Mouse (Mus musculus): ENCODE results near the gene Ap4s1. TPM values are rescaled to one million over a fixed set of nuclear protein-coding genes. Genes with fewer than 3 reads are reported as not detected.
"Not testable (repeated sequence)": the region's sequence is repeated elsewhere in the genome, so short reads cannot be mapped to it uniquely, and the experiment has no call there.

Ap4s1 gene
- polyA plus RNA-seq (2015; fragmentation: Nextera tagmentation; extraction: Ambion mirVana) = 14.9 and 17.2 TPM in 2 replicates

DNA sequence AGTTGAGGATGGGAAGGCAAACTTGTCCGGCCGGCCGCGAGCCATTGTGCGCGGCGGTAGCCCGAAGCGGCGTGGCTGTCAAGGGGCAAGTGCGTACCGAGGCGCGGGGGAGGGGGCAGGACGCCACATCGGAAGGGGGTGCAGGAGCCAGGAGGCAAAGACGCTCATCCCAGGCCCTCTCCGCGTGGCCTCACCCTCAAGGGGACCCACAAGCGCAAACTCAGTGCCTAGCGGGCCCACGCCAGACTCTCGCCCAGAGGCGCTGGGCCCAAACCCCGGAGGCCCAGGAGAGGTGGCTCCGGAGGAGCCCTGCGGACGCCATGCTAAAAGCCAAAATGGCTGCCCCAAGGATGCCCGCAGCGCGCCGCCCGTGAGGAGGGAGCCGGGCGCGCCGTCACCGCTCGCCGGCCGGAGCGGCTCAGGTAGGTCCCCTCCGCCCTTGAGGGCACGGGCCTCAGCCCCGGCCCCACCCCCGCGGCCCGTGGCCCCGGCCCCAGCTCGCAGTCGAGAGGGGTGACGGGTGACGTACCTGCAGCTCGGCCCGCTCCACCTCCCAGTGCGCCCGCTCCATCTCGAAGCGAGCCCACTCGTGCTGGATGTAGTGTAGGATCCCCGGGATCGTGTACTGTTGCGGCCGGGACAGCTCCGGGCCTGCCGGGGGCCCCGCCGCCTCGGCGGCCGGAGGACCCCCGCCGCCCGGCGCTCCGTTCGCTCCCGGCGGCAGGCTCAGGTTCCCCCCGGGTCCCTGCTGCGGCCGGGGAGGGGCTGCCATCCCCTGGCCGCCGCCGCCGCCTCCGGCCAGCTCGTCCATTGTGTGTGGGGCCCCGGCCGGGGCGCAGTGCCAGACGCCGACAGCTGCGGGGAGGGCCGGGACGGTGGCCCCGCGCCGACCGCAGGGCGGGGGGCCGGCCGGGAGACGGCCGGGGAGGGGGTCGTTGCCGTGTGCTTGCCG, at the start of gene Ap4s1:
Gene Ap4s1 (plus strand): TSS at position 141 of the 952 bp plus-strand sequence.
- ATAC-seq = peak; percentile 56
- no peak for TF ChIP-seq CTCF (IDR thresholded peaks at IDR 0.05; ENCODE audit: low read depth)
- TF ChIP-seq EP300 (IDR thresholded peaks at IDR 0.05; ENCODE audit: low read depth) = no peak

DNA sequence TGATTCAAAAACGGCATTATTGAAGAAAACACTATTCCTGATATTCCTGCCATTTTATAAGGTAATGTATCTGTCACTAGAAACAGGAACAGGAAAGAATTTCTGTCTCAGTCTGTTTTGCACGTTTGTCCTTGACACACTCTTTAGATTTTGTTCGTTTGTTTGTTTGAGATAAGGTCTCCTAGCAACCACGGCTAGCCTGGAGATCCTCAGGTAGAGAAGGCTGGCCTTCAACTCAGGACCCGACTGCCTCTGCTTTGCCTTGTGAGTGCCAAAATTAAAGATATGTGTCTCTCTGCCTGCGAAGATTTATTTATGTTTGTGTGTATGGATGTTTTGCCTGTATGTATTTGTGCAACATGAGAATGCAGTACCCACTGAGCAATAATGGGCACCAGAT, 49.0 kb upstream of the Ap4s1 start:
- Histone ChIP-seq H3K4me1 (ENCODE audit: insufficient read depth) (peaks cover 7% of the 10 kb centered on the region; the same call in 1 of the 2 replicates), H3K36me3 (replicated peaks; ENCODE audit: insufficient read depth, low read length) (peaks cover 6% of the 10 kb centered on the region), H3K9ac (replicated peaks) (no peak overlapping the region), H3K4me2 (ENCODE audit: low read depth, low read length) (no peak overlapping the region), H3K27ac (ENCODE audit: low read depth) (no peak overlapping the region), H3K27me3 (ENCODE audit: insufficient read depth, low read length) (no peaks in the 10 kb centered on the region), H3K9me3 (ENCODE audit: low read length) (no peaks in the 10 kb centered on the region), H3K4me3 (ENCODE audit: low read depth, low read length) (no peak overlapping the region)
- ATAC-seq = no peak; the same call in 1 of the 2 replicates
- TF ChIP-seq EP300 (IDR thresholded peaks at IDR 0.05; ENCODE audit: low read depth) = no peak
- no peak for TF ChIP-seq CTCF (IDR thresholded peaks at IDR 0.05; ENCODE audit: low read depth)
- no peak for DNase-seq
- 29% methylated on average over 6 of the region's 6 CpGs for WGBS (ENCODE audit: insufficient replicate concordance)

More for the DNA sequence above, at the start of gene Ap4s1:
- Histone ChIP-seq H3K27me3 (ENCODE audit: insufficient read depth, low read length) (no peaks in the 10 kb centered on the region), H3K27ac (ENCODE audit: low read depth) (peak within 1 kb of the TSS; percentile 95), H3K4me2 (ENCODE audit: low read depth, low read length) (peak within 1 kb of the TSS; percentile 80), H3K4me3 (ENCODE audit: low read depth, low read length) (peak within 1 kb of the TSS; percentile 77), H3K4me1 (ENCODE audit: insufficient read depth) (peaks cover 22% of the 10 kb centered on the region), H3K36me3 (replicated peaks; ENCODE audit: insufficient read depth, low read length) (no peaks in the 10 kb centered on the region), H3K9me3 (ENCODE audit: low read length) (no peaks in the 10 kb centered on the region), H3K9ac (replicated peaks) (peak within 1 kb of the TSS; percentile 89)
- 1% methylated on average over 92 of the region's 108 CpGs for WGBS (ENCODE audit: insufficient replicate concordance)
- peak; percentile 83 for DNase-seq

- not testable (repeated sequence) for DNase-seq; H3K4me2 ChIP-seq (ENCODE audit: low read depth, low read length); ATAC-seq; H3K9me3 ChIP-seq (ENCODE audit: low read length); H3K9ac ChIP-seq (replicated peaks); H3K27me3 ChIP-seq (ENCODE audit: insufficient read depth, low read length); H3K27ac ChIP-seq (ENCODE audit: low read depth); H3K4me3 ChIP-seq (ENCODE audit: low read depth, low read length); H3K4me1 ChIP-seq (ENCODE audit: insufficient read depth)
- H3K36me3 ChIP-seq (replicated peaks; ENCODE audit: insufficient read depth, low read length) = peaks cover 25% of the 10 kb centered on the region
These were observed 41.4 kb upstream of the Ap4s1 start for GRCm38 (mm10) chr12:51649401-51649800.

DNA sequence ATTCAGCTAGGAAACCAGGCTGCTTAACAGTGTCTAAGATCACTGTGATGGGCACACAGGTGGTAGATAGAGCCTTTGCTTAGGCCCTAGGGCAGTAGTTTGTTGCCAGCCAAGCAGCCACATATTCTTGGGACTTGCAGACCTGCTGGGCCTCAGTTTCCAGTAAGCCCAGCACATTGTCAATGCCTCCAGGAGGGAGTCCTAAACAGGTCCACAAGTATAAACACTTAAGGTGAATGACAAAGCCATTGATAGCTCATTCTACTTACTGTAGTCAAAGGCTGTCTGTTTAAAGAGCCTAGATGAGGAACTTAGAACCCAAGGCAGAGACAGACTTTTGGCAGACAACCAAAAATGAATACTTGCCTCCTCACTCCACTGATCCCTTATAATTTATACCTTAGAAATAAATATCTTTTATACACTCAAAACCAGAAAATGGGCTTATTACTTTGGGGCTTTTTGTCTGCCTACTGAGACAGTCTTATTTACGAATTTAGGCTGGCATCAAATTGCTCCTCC, 34.8 kb upstream of the Ap4s1 start:
- Histone ChIP-seq H3K4me3 (ENCODE audit: low read depth, low read length) (no peak overlapping the region), H3K27me3 (ENCODE audit: insufficient read depth, low read length) (no peaks in the 10 kb centered on the region), H3K36me3 (replicated peaks; ENCODE audit: insufficient read depth, low read length) (peaks cover 8% of the 10 kb centered on the region), H3K4me2 (ENCODE audit: low read depth, low read length) (no peak overlapping the region), H3K9me3 (ENCODE audit: low read length) (no peaks in the 10 kb centered on the region), H3K9ac (replicated peaks) (no peak overlapping the region), H3K4me1 (ENCODE audit: insufficient read depth) (no peaks in the 10 kb centered on the region), H3K27ac (ENCODE audit: low read depth) (no peak overlapping the region)
- DNase-seq (no peak), ATAC-seq (no peak)
- TF ChIP-seq CTCF (IDR thresholded peaks at IDR 0.05; ENCODE audit: low read depth) = no peak
- no peak for TF ChIP-seq EP300 (IDR thresholded peaks at IDR 0.05; ENCODE audit: low read depth)
- WGBS (ENCODE audit: insufficient replicate concordance) = 80% methylated on average over 1 of the region's 1 CpGs

DNA sequence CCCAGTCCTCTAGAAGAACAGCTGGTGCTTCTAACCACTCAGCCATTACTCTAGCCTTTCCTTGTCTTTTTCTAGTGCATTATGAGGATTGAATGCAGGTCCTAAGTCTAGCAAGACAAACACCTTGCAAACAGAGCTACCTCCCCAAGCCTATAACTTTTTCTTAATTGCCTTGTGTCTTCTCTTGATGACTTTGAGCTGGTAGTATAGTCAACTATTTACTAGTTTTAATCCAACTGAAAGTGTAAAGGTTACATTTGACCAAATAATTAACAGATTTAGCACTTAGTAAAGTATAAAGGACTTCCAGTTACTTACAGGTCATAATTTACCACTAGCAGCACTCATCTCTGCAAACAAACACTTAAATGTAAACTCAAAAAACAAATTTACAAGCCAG, 27.8 kb upstream of the Ap4s1 start:
- Histone ChIP-seq H3K36me3 (replicated peaks; ENCODE audit: insufficient read depth, low read length) (no peaks in the 10 kb centered on the region), H3K4me2 (ENCODE audit: low read depth, low read length) (no peak overlapping the region), H3K27me3 (ENCODE audit: insufficient read depth, low read length) (no peaks in the 10 kb centered on the region), H3K9ac (replicated peaks) (no peak overlapping the region), H3K27ac (ENCODE audit: low read depth) (no peak overlapping the region), H3K4me3 (ENCODE audit: low read depth, low read length) (no peak overlapping the region), H3K4me1 (ENCODE audit: insufficient read depth) (peaks cover 21% of the 10 kb centered on the region), H3K9me3 (ENCODE audit: low read length) (no peaks in the 10 kb centered on the region)
- ATAC-seq (no peak), DNase-seq (no peak)
- no peak for TF ChIP-seq CTCF (IDR thresholded peaks at IDR 0.05; ENCODE audit: low read depth)
- TF ChIP-seq EP300 (IDR thresholded peaks at IDR 0.05; ENCODE audit: low read depth) = no peak

- TF ChIP-seq CTCF (IDR thresholded peaks at IDR 0.05; ENCODE audit: low read depth) (no peak), EP300 (IDR thresholded peaks at IDR 0.05; ENCODE audit: low read depth) (no peak)
- H3K27me3 ChIP-seq (ENCODE audit: insufficient read depth, low read length) = no peaks in the 10 kb centered on the region
- no peaks in the 10 kb centered on the region for H3K9me3 ChIP-seq (ENCODE audit: low read length)
- DNase-seq (no peak), ATAC-seq (no peak)
- no peak overlapping the region for H3K4me3 ChIP-seq (ENCODE audit: low read depth, low read length)
- no peaks in the 10 kb centered on the region for H3K36me3 ChIP-seq (replicated peaks; ENCODE audit: insufficient read depth, low read length)
- no peak overlapping the region for H3K9ac ChIP-seq (replicated peaks)
- H3K27ac ChIP-seq (ENCODE audit: low read depth) = no peak overlapping the region
- no peak overlapping the region for H3K4me2 ChIP-seq (ENCODE audit: low read depth, low read length)
- peaks cover 21% of the 10 kb centered on the region for H3K4me1 ChIP-seq (ENCODE audit: insufficient read depth)
These were observed 26.9 kb upstream of the Ap4s1 start for GRCm38 (mm10) chr12:51663908-51664307.

All from liver, postnatal 0 days (tissue).